Mouse (Mus musculus) thymus, adult 2 months (tissue): ENCODE measurements around the gene Tcaf1. TPM values are rescaled to one million over a fixed set of nuclear protein-coding genes. Genes with fewer than 3 reads are reported as not detected.
A peak's percentile ranks its signal among the peaks of the same experiment; 100 is the strongest.

Source experiments
- DNase-seq: peaks from one replicate; pipeline ENCODE4 v3.0.0; 2021
- H3K27ac ChIP-seq: fragments of 200-500 bp; 2 replicates; pipeline ENCODE4 v1.5.1; 2012; ENCODE audit warnings: low read length, control low read depth; ENCODE audit not compliant: control insufficient read depth, insufficient read depth
- H3K27me3 ChIP-seq: fragments of 200-500 bp; 2 replicates; pipeline ENCODE4 v1.6.1; 2012; ENCODE audit warnings: mild to moderate bottlenecking, low read length, moderate library complexity, mixed read lengths; ENCODE audit not compliant: control insufficient read depth, insufficient read depth
- H3K36me3 ChIP-seq: fragments of 200-500 bp; 2 replicates; pipeline ENCODE4 v1.6.1; 2012; ENCODE audit warnings: mild to moderate bottlenecking, low read length, moderate library complexity; ENCODE audit not compliant: control insufficient read depth, insufficient read depth
- H3K4me1 ChIP-seq: fragments of 200-500 bp; replicated peaks from 2 replicates; pipeline ENCODE4 v1.6.1; 2012; ENCODE audit warnings: low read length; ENCODE audit not compliant: control insufficient read depth, insufficient read depth
- H3K4me3 ChIP-seq: fragments of 200-500 bp; 2 replicates; pipeline ENCODE4 v1.5.1; 2012; ENCODE audit warnings: mild to moderate bottlenecking, low read length, control low read depth, moderate library complexity; ENCODE audit not compliant: control insufficient read depth, insufficient read depth
- CTCF ChIP-seq: fragments of 200-500 bp; IDR thresholded peaks from 2 replicates; pipeline ENCODE4 v1.5.1; 2012; ENCODE audit warnings: mild to moderate bottlenecking, control low read depth, low read length, moderate library complexity, borderline replicate concordance; ENCODE audit not compliant: control insufficient read depth, poor library complexity, insufficient read depth; ENCODE audit errors: extremely low read depth
- POLR2A ChIP-seq: fragments of 200-500 bp; IDR thresholded peaks from 2 replicates; pipeline ENCODE4 v1.6.1; 2012; ENCODE audit warnings: mild to moderate bottlenecking, low read length, control low read depth, moderate library complexity; ENCODE audit not compliant: control insufficient read depth, poor library complexity, insufficient read depth; ENCODE audit errors: extremely low read depth
- WGBS: fragments of 180-500 bp; shearing (Covaris S2); methylation state at CpG from one replicate; pipeline ENCODE4 v1.1.7; 2018; 5-methylcytosine and 5-hydroxymethylcytosine counted together
- polyA plus RNA-seq: library from polyadenylated mRNA; depleted of rRNA; stranded (reverse); fragments of >200 nt; gene quantifications from 2 replicates; pipeline ENCODE4 v1.2.3, GENCODE M21; 2012; rRNA removed

Gene Tcaf1
- polyA plus RNA-seq, 1 experiment: 2.5 TPM

- no peaks in the 10 kb centered on the region for H3K27me3 ChIP-seq
- no peak overlapping the region for H3K27ac ChIP-seq
- no peak overlapping the region for H3K4me3 ChIP-seq
- no peaks in the 10 kb centered on the region for H3K4me1 ChIP-seq
- no peaks in the 10 kb centered on the region for H3K36me3 ChIP-seq
- no peak for DNase-seq
- 98% methylated on average over 2 of the region's 2 CpGs for WGBS
- TF ChIP-seq POLR2A: no peak
- TF ChIP-seq CTCF: no peak
These were observed 42.2 kb downstream of the Tcaf1 start for GRCm38 (mm10) chr6:42667722-42668121.

GRCm38 (mm10) chr6:42661739-42662138 is 48.1 kb downstream of the Tcaf1 start:
- Histone ChIP-seq H3K27me3 (no peaks in the 10 kb centered on the region), H3K4me1 (no peaks in the 10 kb centered on the region), H3K4me3 (no peak overlapping the region), H3K27ac (no peak overlapping the region), H3K36me3 (no peaks in the 10 kb centered on the region)
- no peak for DNase-seq
- WGBS: 77% methylated on average over 2 of the region's 2 CpGs
- TF ChIP-seq CTCF (no peak), POLR2A (no peak)

- Histone ChIP-seq H3K27me3 (no peaks in the 10 kb centered on the region), H3K4me1 (no peaks in the 10 kb centered on the region), H3K27ac (no peak within 1 kb of the TSS), H3K4me3 (no peak within 1 kb of the TSS), H3K36me3 (no peaks in the 10 kb centered on the region)
- TF ChIP-seq CTCF: no peak; the same call in 1 of the 2 replicates
- no peak for TF ChIP-seq POLR2A
- DNase-seq: peak; percentile 30
- 6% methylated on average over 23 of the region's 23 CpGs for WGBS
These were observed 64.9 kb downstream of the Tcaf1 start, which contains the start of gene Tcaf2 for GRCm38 (mm10) chr6:42644912-42645549. Gene Tcaf2 (minus strand): TSS chr6:42645254.

GRCm38 (mm10) chr6:42634393-42634792 is 75.5 kb downstream of the Tcaf1 start:
- DNase-seq: no peak
- H3K27me3 ChIP-seq: no peaks in the 10 kb centered on the region
- no peak overlapping the region for H3K27ac ChIP-seq
- no peaks in the 10 kb centered on the region for H3K36me3 ChIP-seq
- no peak for TF ChIP-seq POLR2A
- no peak for TF ChIP-seq CTCF
- 84% methylated on average over 5 of the region's 5 CpGs for WGBS
- no peak overlapping the region for H3K4me3 ChIP-seq
- H3K4me1 ChIP-seq: no peaks in the 10 kb centered on the region

GRCm38 (mm10) chr6:42631395-42631794 is 78.5 kb downstream of the Tcaf1 start:
- no peak overlapping the region for H3K27ac ChIP-seq
- no peak overlapping the region for H3K4me3 ChIP-seq
- H3K36me3 ChIP-seq: no peaks in the 10 kb centered on the region
- TF ChIP-seq CTCF: no peak
- TF ChIP-seq POLR2A: no peak
- 75% methylated on average over 4 of the region's 4 CpGs for WGBS
- H3K4me1 ChIP-seq: no peaks in the 10 kb centered on the region
- no peak for DNase-seq
- H3K27me3 ChIP-seq: no peaks in the 10 kb centered on the region

Other genes with a start within 250 kb of the Tcaf1 start
- gene Olfr458, start 244.9 kb downstream of the Tcaf1 start, polyA plus RNA-seq: not detected in 2 replicates
- not detected in 2 replicates for gene Olfr457, start 233.8 kb downstream of the Tcaf1 start, polyA plus RNA-seq
- not detected in 2 replicates for gene Olfr456, start 222.9 kb downstream of the Tcaf1 start, polyA plus RNA-seq
- not detected in 2 replicates for gene Olfr455, start 162.5 kb downstream of the Tcaf1 start, polyA plus RNA-seq
- gene Tcaf3, start 112.4 kb downstream of the Tcaf1 start, polyA plus RNA-seq: not detected in 2 replicates
- 7.0 and 7.9 TPM in 2 replicates for gene Tcaf2, start 64.8 kb downstream of the Tcaf1 start, polyA plus RNA-seq
- gene Olfr453, start 29.3 kb upstream of the Tcaf1 start, polyA plus RNA-seq: not detected in 2 replicates
- not detected in 2 replicates for gene Olfr38, start 46.3 kb upstream of the Tcaf1 start, polyA plus RNA-seq
- gene Olfr452, start 75.0 kb upstream of the Tcaf1 start, polyA plus RNA-seq: not detected in 2 replicates
- not detected in 2 replicates for gene Olfr450, start 101.9 kb upstream of the Tcaf1 start, polyA plus RNA-seq
- not detected in 2 replicates for gene Olfr449, start 124.3 kb upstream of the Tcaf1 start, polyA plus RNA-seq
- not detected in 2 replicates for gene Olfr448, start 180.4 kb upstream of the Tcaf1 start, polyA plus RNA-seq
- not detected in 2 replicates for gene Olfr447, start 198.8 kb upstream of the Tcaf1 start, polyA plus RNA-seq
- not detected in 2 replicates for gene Olfr446, start 211.3 kb upstream of the Tcaf1 start, polyA plus RNA-seq
- not detected in 2 replicates for gene Olfr444, start 239.0 kb upstream of the Tcaf1 start, polyA plus RNA-seq